Mouse (Mus musculus): ENCODE data around the gene Ms4a15. TPM values are rescaled to one million over a fixed set of nuclear protein-coding genes. Genes with fewer than 3 reads are reported as not detected.

The Ms4a15 gene
- polyA plus RNA-seq, 1 experiment from 2014 or later, result 0.37 TPM

DNA sequence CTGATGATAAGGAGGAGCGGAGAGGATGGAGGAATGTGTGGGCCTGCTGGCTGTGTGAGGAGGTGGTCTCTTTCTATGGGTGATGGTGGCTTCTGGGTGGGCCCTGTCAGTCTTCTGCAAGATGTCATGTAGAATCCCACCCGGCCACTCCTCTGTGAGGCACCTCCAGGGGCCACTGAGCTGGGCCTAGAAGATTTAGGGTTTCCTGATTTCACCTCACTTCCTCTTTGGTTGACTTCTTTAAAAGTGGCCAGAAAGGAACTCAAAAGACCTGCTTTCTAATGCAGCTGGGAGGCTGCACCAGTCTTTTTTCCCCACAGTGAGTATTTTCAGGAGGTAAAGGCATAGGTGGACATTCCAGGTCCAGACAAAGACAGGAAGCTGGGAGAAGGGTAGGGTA is 62.4 kb downstream of the Ms4a15 start:
- WGBS, result 82% methylated on average over 2 of the region's 2 CpGs
- Histone ChIP-seq H3K4me3 (ENCODE audit: low read depth, low read length) (no peak overlapping the region), H3K4me2 (replicated peaks; ENCODE audit: low read depth, low read length) (no peak overlapping the region), H3K9me3 (ENCODE audit: low read length) (no peaks in the 10 kb centered on the region), H3K27me3 (replicated peaks; ENCODE audit: insufficient read depth, low read length) (no peaks in the 10 kb centered on the region), H3K9ac (replicated peaks; ENCODE audit: low read depth) (no peak overlapping the region), H3K36me3 (ENCODE audit: insufficient read depth, low read length) (no peaks in the 10 kb centered on the region), H3K4me1 (ENCODE audit: insufficient read depth, low read depth, low read length) (no peaks in the 10 kb centered on the region), H3K27ac (ENCODE audit: low read length) (no peak overlapping the region)
- ATAC-seq (no peak), DNase-seq (ENCODE audit: low spot score) (no peak)
- TF ChIP-seq EP300 (IDR thresholded peaks at IDR 0.05), result no peak
- no peak for TF ChIP-seq CTCF (IDR thresholded peaks at IDR 0.05)

Other genes with a start within 250 kb of the Ms4a15 start
- gene Cd6, start 163.2 kb downstream of the Ms4a15 start, polyA plus RNA-seq (2015; fragmentation: Nextera tagmentation; extraction: Ambion mirVana), result not detected in 2 replicates
- 3.0 and 3.7 TPM in 2 replicates for gene Slc15a3, start 153.5 kb downstream of the Ms4a15 start, polyA plus RNA-seq (2015; fragmentation: Nextera tagmentation; extraction: Ambion mirVana)
- gene Tmem132a, start 123.3 kb downstream of the Ms4a15 start, polyA plus RNA-seq (2015; fragmentation: Nextera tagmentation; extraction: Ambion mirVana), result 15.1 and 18.9 TPM in 2 replicates
- 143 and 155 TPM in 2 replicates for gene Tmem109, start 111.2 kb downstream of the Ms4a15 start, polyA plus RNA-seq (2015; fragmentation: Nextera tagmentation; extraction: Ambion mirVana)
- 18.8 and 22.4 TPM in 2 replicates for gene Prpf19, start 98.0 kb downstream of the Ms4a15 start, polyA plus RNA-seq (2015; fragmentation: Nextera tagmentation; extraction: Ambion mirVana)
- not detected in 2 replicates for gene Zp1, start 72.6 kb downstream of the Ms4a15 start, polyA plus RNA-seq (2015; fragmentation: Nextera tagmentation; extraction: Ambion mirVana)
- gene Ptgdr2, start 56.1 kb downstream of the Ms4a15 start, polyA plus RNA-seq (2015; fragmentation: Nextera tagmentation; extraction: Ambion mirVana), result 0.36 and 0.45 TPM in 2 replicates
- gene Ccdc86, start 44.0 kb downstream of the Ms4a15 start, polyA plus RNA-seq (2015; fragmentation: Nextera tagmentation; extraction: Ambion mirVana), result 13.5 and 14.7 TPM in 2 replicates
- gene Ms4a10, start 18.6 kb downstream of the Ms4a15 start, polyA plus RNA-seq (2015; fragmentation: Nextera tagmentation; extraction: Ambion mirVana), result not detected in 2 replicates
- gene Ms4a18, start 24.8 kb upstream of the Ms4a15 start, polyA plus RNA-seq (2015; fragmentation: Nextera tagmentation; extraction: Ambion mirVana), result not detected in 2 replicates
- 3.3 and 4.5 TPM in 2 replicates for gene Ms4a8a, start 87.9 kb upstream of the Ms4a15 start, polyA plus RNA-seq (2015; fragmentation: Nextera tagmentation; extraction: Ambion mirVana)
- gene 1700017D01Rik, start 137.6 kb upstream of the Ms4a15 start, polyA plus RNA-seq (2015; fragmentation: Nextera tagmentation; extraction: Ambion mirVana), result not detected in 2 replicates
- gene 1700025F22Rik, start 172.1 kb upstream of the Ms4a15 start, polyA plus RNA-seq (2015; fragmentation: Nextera tagmentation; extraction: Ambion mirVana), result not detected in 2 replicates
- gene Ms4a13, start 203.5 kb upstream of the Ms4a15 start, polyA plus RNA-seq (2015; fragmentation: Nextera tagmentation; extraction: Ambion mirVana), result not detected in 2 replicates
- gene Ms4a12, start 239.2 kb upstream of the Ms4a15 start, polyA plus RNA-seq (2015; fragmentation: Nextera tagmentation; extraction: Ambion mirVana), result not detected in 2 replicates